Mouse (Mus musculus) midbrain, embryonic 15.5 days (tissue): ENCODE measurements at regions not wholly inside any gene's neighbourhood (a gene's known extent, or its start where the extent isn't known, plus 50 kb on each side); places are given as distances from the start of the nearest gene placed in this dataset.
"Not testable (repeated sequence)": the region's sequence is repeated elsewhere in the genome, so short reads cannot be mapped to it uniquely, and the experiment has no call there.

ENCODE experiments used
- ATAC-seq: fragments of 200-750 bp; cut with Nextera tagmentation; replicated peaks from 2 replicates; pipeline ENCODE4 v1.8.0; 2017; ENCODE audit warnings: moderate TSS enrichment
- H3K27ac ChIP-seq: fragments of 300-500 bp; sonication (generic); 2 replicates; pipeline ENCODE4 v1.5.1; 2015; ENCODE audit warnings: mild to moderate bottlenecking, inconsistent platforms
- H3K27me3 ChIP-seq: fragments of 300-500 bp; sonication (generic); replicated peaks from 2 replicates; pipeline ENCODE4 v1.6.1; 2015; ENCODE audit warnings: inconsistent platforms
- H3K36me3 ChIP-seq: fragments of 300-500 bp; sonication (generic); replicated peaks from 2 replicates; pipeline ENCODE4 v1.6.1; 2015; ENCODE audit warnings: inconsistent platforms
- H3K4me1 ChIP-seq: fragments of 300-500 bp; sonication (generic); 2 replicates; pipeline ENCODE4 v1.6.1; 2015; ENCODE audit warnings: inconsistent platforms
- H3K4me2 ChIP-seq: fragments of 300-500 bp; sonication (generic); 2 replicates; pipeline ENCODE4 v1.6.1; 2015; ENCODE audit warnings: inconsistent platforms, mild to moderate bottlenecking, moderate library complexity
- H3K4me3 ChIP-seq: fragments of 300-500 bp; sonication (generic); 2 replicates; pipeline ENCODE4 v1.5.1; 2015; ENCODE audit warnings: mild to moderate bottlenecking, inconsistent platforms
- H3K9ac ChIP-seq: fragments of 300-500 bp; sonication (generic); 2 replicates; pipeline ENCODE4 v1.6.1; 2015; ENCODE audit warnings: mild to moderate bottlenecking, inconsistent platforms
- H3K9me3 ChIP-seq: fragments of 300-500 bp; sonication (generic); 2 replicates; pipeline ENCODE4 v1.6.1; 2016; ENCODE audit warnings: inconsistent platforms
- WGBS: fragments of 180-500 bp; shearing (Covaris S2); methylation state at CpG from one replicate; pipeline ENCODE4 v1.1.7; 2015; ENCODE audit warnings: mixed read lengths; 5-methylcytosine and 5-hydroxymethylcytosine counted together

GRCm38 (mm10) chr9:43857988-43858387 lies 114.2 kb downstream of the Nectin1 start:
- Histone ChIP-seq H3K4me3 (no peak overlapping the region), H3K36me3 (no peaks in the 10 kb centered on the region), H3K27me3 (no peaks in the 10 kb centered on the region; the same call in 1 of the 2 replicates), H3K9me3 (no peaks in the 10 kb centered on the region), H3K27ac (no peak overlapping the region), H3K4me1 (no peaks in the 10 kb centered on the region), H3K9ac (no peak overlapping the region), H3K4me2 (no peak overlapping the region)
- ATAC-seq, result no peak
- 61% methylated on average over 2 of the region's 2 CpGs for WGBS

DNA sequence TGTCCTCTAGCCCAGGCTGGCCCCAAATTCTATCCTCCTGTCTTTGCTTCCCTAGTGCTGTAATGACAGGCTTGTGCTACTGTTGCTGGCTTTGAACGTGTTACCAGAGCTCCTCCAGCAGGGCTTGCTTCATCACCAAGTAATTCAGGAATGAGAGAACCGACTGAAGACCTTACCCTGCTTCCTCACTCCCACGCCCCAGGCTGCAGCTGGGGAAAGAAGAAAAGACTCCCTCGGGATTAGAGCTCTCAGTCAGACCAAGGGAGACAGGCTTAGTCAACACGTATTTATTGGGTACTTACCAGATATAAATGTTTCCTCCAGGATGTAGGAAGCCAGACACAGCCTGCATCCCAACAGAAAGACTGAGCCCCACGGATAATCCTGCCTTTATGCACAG lies 115.0 kb downstream of the Nectin1 start:
- H3K9ac ChIP-seq, result no peak overlapping the region
- H3K4me2 ChIP-seq, result no peak overlapping the region
- H3K27ac ChIP-seq, result no peak overlapping the region
- 32% methylated on average over 6 of the region's 6 CpGs for WGBS
- H3K9me3 ChIP-seq, result no peaks in the 10 kb centered on the region
- H3K4me3 ChIP-seq, result no peak overlapping the region
- no peak for ATAC-seq
- peaks cover 5% of the 10 kb centered on the region for H3K4me1 ChIP-seq
- H3K36me3 ChIP-seq, result no peaks in the 10 kb centered on the region
- H3K27me3 ChIP-seq, result no peaks in the 10 kb centered on the region; the same call in 1 of the 2 replicates

DNA sequence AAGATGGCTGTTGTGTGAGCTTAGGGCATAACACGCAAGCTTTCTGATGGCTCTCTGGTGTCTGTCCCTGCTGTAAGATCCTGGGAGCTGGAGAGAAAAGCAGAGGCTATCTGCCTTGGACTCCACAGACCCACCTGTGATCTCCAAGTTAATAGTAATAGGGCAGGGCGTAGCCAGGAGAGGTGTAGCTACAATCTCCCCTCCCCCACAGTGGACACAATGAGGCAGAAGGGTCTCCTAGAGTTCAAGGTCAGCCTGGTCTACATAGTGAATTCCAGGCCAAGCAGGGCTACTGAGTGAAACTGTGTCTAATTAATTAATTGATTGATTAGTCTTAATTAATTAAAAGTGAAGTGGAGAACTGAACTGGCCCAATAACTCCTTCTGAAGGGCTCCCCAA lies 116.5 kb downstream of the Nectin1 start:
- ATAC-seq, result no peak
- Histone ChIP-seq H3K27me3 (no peaks in the 10 kb centered on the region; the same call in 1 of the 2 replicates), H3K27ac (no peak overlapping the region), H3K4me3 (no peak overlapping the region), H3K4me2 (no peak overlapping the region), H3K36me3 (no peaks in the 10 kb centered on the region), H3K9me3 (no peaks in the 10 kb centered on the region), H3K4me1 (peaks cover 14% of the 10 kb centered on the region), H3K9ac (no peak overlapping the region)
- WGBS, result 94% methylated on average over 2 of the region's 2 CpGs

DNA sequence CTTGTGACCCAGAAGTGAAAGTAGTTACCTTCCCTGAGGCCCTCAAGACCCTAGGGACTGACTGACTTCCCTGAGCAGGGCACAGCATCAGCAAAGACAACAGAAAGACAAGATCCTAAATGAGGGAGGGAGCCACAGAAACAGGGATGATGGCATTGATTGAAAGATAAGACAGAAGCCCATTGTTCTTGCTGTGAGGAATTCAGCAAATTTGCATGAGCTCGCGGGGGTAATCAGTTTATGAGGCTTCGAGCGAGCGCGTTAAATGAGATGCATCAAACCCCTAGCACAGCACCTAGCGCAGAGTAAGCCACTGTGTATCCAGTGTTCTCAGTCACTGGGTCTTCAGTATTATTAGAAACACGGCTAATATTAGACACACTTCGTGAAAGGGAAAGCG lies 117.6 kb downstream of the Nectin1 start:
- no peak overlapping the region for H3K4me2 ChIP-seq
- no peak for ATAC-seq
- WGBS, result 36% methylated on average over 10 of the region's 10 CpGs
- H3K27me3 ChIP-seq, result no peaks in the 10 kb centered on the region; the same call in 1 of the 2 replicates
- H3K27ac ChIP-seq, result no peak overlapping the region
- H3K9ac ChIP-seq, result no peak overlapping the region
- H3K4me3 ChIP-seq, result no peak overlapping the region
- H3K9me3 ChIP-seq, result no peaks in the 10 kb centered on the region
- peaks cover 14% of the 10 kb centered on the region for H3K4me1 ChIP-seq
- H3K36me3 ChIP-seq, result no peaks in the 10 kb centered on the region

GRCm38 (mm10) chr9:43862034-43862433 lies 118.2 kb downstream of the Nectin1 start:
- H3K4me3 ChIP-seq, H3K9me3 ChIP-seq, H3K9ac ChIP-seq, ATAC-seq, H3K4me2 ChIP-seq, H3K36me3 ChIP-seq, H3K27ac ChIP-seq, H3K27me3 ChIP-seq: not testable (repeated sequence)
- 25% methylated on average over 11 of the region's 11 CpGs for WGBS
- peaks cover 14% of the 10 kb centered on the region for H3K4me1 ChIP-seq

DNA sequence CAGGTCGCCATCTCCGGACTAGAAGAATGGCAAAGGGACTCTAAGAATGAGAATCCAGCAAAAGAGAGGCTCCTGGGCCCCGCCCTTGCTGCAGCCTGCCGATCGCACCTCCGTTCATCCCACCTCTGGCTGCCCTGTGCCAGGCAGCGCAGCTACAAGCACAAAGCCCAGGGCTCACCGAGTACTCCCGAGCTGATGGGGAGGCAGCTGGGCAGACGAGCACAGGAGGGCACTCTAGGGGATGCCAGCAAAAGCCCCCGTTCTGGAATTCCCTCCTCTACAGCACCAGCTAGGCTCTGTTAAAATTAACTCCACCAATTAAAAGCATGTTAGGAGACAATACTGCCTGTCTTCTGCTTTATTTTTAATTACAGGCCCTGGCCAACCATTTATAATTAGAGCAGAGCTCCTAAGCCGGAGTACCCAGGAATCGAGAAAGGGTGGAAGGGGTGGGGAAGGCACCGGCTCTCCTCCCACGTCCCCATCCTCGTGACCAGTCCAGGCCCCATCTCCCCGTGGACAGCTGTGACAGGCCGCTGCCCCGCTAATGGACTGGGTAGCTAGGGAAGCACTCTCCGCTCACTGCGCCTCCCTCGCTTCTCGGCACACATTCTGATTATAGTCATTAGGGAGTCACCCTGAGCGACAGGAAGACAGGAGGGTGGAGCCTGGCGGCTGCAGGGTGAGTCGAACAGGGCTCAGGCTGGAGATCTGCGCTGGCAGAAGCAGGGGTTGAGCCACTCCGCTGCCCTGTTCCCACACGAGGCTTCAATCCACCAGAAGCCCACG lies 120.0 kb downstream of the Nectin1 start:
- Histone ChIP-seq H3K9me3 (no peaks in the 10 kb centered on the region), H3K27ac (peak overlapping the region; percentile 56), H3K4me2 (peak overlapping the region; percentile 42), H3K9ac (peak overlapping the region; percentile 28), H3K4me1 (peaks cover 14% of the 10 kb centered on the region), H3K27me3 (no peaks in the 10 kb centered on the region; the same call in 1 of the 2 replicates), H3K4me3 (peak overlapping the region; percentile 10; the same call in 1 of the 2 replicates), H3K36me3 (no peaks in the 10 kb centered on the region)
- peak; percentile 83 for ATAC-seq
- WGBS, result 3% methylated on average over 30 of the region's 30 CpGs

DNA sequence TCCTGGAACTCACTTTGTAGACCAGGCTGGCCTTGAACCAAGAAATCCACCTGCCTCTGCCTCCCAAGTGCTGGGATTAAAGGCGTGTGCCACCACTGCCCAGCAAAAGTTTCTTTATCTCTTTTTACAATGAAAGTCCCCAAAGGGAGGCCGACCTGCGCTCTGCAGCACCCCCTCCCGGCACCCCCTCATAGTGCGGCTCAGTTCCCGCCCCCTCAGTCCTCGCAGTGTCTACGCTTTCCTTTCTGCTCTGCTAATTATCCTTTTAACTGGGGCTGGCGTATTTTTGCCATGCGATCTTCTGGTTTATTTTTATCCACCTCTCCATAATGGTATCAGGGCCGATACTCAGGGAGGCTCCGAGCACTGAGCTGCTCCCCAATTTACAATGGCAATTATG lies 123.0 kb downstream of the Nectin1 start:
- no peak for ATAC-seq
- no peak overlapping the region for H3K27ac ChIP-seq
- H3K9ac ChIP-seq, result no peak overlapping the region
- 69% methylated on average over 12 of the region's 12 CpGs for WGBS
- no peak overlapping the region for H3K4me3 ChIP-seq
- no peaks in the 10 kb centered on the region for H3K36me3 ChIP-seq
- no peaks in the 10 kb centered on the region for H3K9me3 ChIP-seq
- no peaks in the 10 kb centered on the region for H3K27me3 ChIP-seq
- peaks cover 14% of the 10 kb centered on the region for H3K4me1 ChIP-seq
- no peak overlapping the region for H3K4me2 ChIP-seq

GRCm38 (mm10) chr9:43873841-43874240 lies 130.1 kb downstream of the Nectin1 start:
- Histone ChIP-seq H3K4me1 (peaks cover 2% of the 10 kb centered on the region; the same call in 1 of the 2 replicates), H3K4me3 (no peak overlapping the region), H3K27me3 (peaks cover 13% of the 10 kb centered on the region), H3K27ac (no peak overlapping the region), H3K4me2 (no peak overlapping the region), H3K36me3 (no peaks in the 10 kb centered on the region), H3K9me3 (no peaks in the 10 kb centered on the region), H3K9ac (no peak overlapping the region)
- 89% methylated on average over 2 of the region's 2 CpGs for WGBS
- ATAC-seq, result no peak

- peaks cover 7% of the 10 kb centered on the region for H3K4me1 ChIP-seq
- no peak for ATAC-seq
- H3K9ac ChIP-seq, result no peak overlapping the region
- no peaks in the 10 kb centered on the region for H3K36me3 ChIP-seq
- H3K27me3 ChIP-seq, result peaks cover 18% of the 10 kb centered on the region
- no peak overlapping the region for H3K4me3 ChIP-seq
- WGBS, result 84% methylated on average over 5 of the region's 5 CpGs
- no peak overlapping the region for H3K4me2 ChIP-seq
- no peak overlapping the region for H3K27ac ChIP-seq
- H3K9me3 ChIP-seq, result no peaks in the 10 kb centered on the region
These were observed 130.5 kb downstream of the Nectin1 start for GRCm38 (mm10) chr9:43874332-43874731.

- 3% methylated on average over 24 of the region's 24 CpGs for WGBS
- Histone ChIP-seq H3K36me3 (no peaks in the 10 kb centered on the region), H3K27ac (no peak overlapping the region; the same call in 1 of the 2 replicates), H3K4me1 (peaks cover 19% of the 10 kb centered on the region), H3K9me3 (no peaks in the 10 kb centered on the region), H3K9ac (peak overlapping the region; percentile 35; the same call in 1 of the 2 replicates), H3K4me3 (peak overlapping the region; percentile 37), H3K4me2 (peak overlapping the region; percentile 69), H3K27me3 (peaks cover 27% of the 10 kb centered on the region)
- ATAC-seq, result peak; percentile 64
These were observed 135.6 kb downstream of the Nectin1 start for GRCm38 (mm10) chr9:43879220-43879968.

GRCm38 (mm10) chr9:43879969-43880396 lies 136.2 kb downstream of the Nectin1 start:
- Histone ChIP-seq H3K4me1 (peaks cover 19% of the 10 kb centered on the region), H3K27me3 (peaks cover 27% of the 10 kb centered on the region), H3K9me3 (no peaks in the 10 kb centered on the region), H3K4me3 (peak overlapping the region; percentile 37), H3K9ac (peak overlapping the region; percentile 35; the same call in 1 of the 2 replicates), H3K4me2 (peak overlapping the region; percentile 69), H3K27ac (peak overlapping the region; percentile 36; the same call in 1 of the 2 replicates), H3K36me3 (no peaks in the 10 kb centered on the region)
- peak; percentile 68 for ATAC-seq
- under 1% methylated on average over 26 of the region's 26 CpGs for WGBS

GRCm38 (mm10) chr9:43893086-43893485 lies 149.3 kb downstream of the Nectin1 start:
- 53% methylated on average over 6 of the region's 6 CpGs for WGBS
- no peak overlapping the region for H3K4me2 ChIP-seq
- H3K27ac ChIP-seq, result no peak overlapping the region
- H3K9me3 ChIP-seq, result no peaks in the 10 kb centered on the region
- H3K4me3 ChIP-seq, result no peak overlapping the region
- no peak overlapping the region for H3K9ac ChIP-seq
- no peaks in the 10 kb centered on the region for H3K4me1 ChIP-seq
- no peaks in the 10 kb centered on the region for H3K27me3 ChIP-seq
- H3K36me3 ChIP-seq, result no peaks in the 10 kb centered on the region
- no peak for ATAC-seq
